Mouse (Mus musculus) splenic B cell, adult 2 months (primary cell): Measurements from ENCODE around the gene Txnip.

ENCODE experiments used
- DNase-seq: peaks from one replicate; pipeline ENCODE4 v3.0.0-alpha.2; 2011; ENCODE audit warnings: low read depth, low spot score
- H3K27me3 ChIP-seq: 2 replicates; pipeline ENCODE4 v1.6.1; 2012; ENCODE audit warnings: mild to moderate bottlenecking, low read length, moderate library complexity, mixed read lengths; ENCODE audit not compliant: control insufficient read depth, poor library complexity, insufficient read depth, severe bottlenecking
- H3K36me3 ChIP-seq: 2 replicates; pipeline ENCODE4 v1.6.1; 2012; ENCODE audit warnings: mild to moderate bottlenecking, low read length, moderate library complexity, mixed read lengths; ENCODE audit not compliant: control insufficient read depth, poor library complexity, insufficient read depth, severe bottlenecking

Txnip gene

DNA sequence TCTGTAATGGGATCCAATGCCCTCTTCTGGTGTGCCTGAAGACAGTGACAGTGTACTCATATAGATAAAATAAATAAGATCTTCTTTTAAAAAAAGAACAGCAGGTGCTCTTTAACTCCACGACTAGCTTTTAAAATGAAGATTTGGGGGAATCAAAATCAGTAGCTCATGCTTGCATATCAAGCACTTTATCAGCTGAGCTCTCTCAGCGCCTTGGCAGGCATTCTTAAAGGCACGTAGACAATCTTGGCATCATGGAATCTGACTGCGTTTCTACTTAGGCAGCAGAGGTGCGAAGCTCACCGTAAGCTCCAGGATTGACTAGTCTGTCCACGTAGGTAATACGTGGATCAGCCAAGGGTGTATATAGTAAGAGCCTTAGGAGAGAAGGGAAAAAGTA lies 15.2 kb upstream of the Txnip start:
- no peak for DNase-seq
- Histone ChIP-seq H3K36me3 (no peaks in the 10 kb centered on the region), H3K27me3 (no peaks in the 10 kb centered on the region; the same call in 1 of the 2 replicates)

GRCm38 (mm10) chr3:96543345-96543744 lies 14.4 kb upstream of the Txnip start:
- DNase-seq: no peak
- Histone ChIP-seq H3K36me3 (no peaks in the 10 kb centered on the region), H3K27me3 (no peaks in the 10 kb centered on the region; the same call in 1 of the 2 replicates)

- DNase-seq: peak; percentile 43
- H3K36me3 ChIP-seq: no peaks in the 10 kb centered on the region
- H3K27me3 ChIP-seq: no peaks in the 10 kb centered on the region; the same call in 1 of the 2 replicates
Measured at GRCm38 (mm10) chr3:96545565-96545964, 12.2 kb upstream of the Txnip start.

DNA sequence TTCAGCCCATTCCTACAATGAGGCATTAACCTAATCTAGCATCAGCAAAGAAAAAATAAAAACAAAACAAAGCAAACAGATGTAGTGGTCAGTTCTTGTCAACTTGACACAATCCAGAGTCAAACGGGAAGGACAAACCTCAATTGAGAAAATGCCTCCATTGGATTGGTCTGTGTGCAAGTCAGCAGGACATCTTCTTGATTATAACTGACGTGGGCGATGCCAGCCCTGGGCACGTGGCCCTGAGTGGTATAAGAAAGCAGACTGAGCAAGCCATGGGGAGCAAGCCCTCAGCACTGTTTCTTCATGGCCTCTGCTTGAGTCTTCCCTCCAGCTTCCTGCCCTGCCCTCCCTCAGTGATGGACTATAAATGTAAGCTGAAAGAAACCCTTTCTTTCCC lies 10.9 kb upstream of the Txnip start:
- no peak for DNase-seq
- Histone ChIP-seq H3K36me3 (no peaks in the 10 kb centered on the region), H3K27me3 (no peaks in the 10 kb centered on the region; the same call in 1 of the 2 replicates)

DNA sequence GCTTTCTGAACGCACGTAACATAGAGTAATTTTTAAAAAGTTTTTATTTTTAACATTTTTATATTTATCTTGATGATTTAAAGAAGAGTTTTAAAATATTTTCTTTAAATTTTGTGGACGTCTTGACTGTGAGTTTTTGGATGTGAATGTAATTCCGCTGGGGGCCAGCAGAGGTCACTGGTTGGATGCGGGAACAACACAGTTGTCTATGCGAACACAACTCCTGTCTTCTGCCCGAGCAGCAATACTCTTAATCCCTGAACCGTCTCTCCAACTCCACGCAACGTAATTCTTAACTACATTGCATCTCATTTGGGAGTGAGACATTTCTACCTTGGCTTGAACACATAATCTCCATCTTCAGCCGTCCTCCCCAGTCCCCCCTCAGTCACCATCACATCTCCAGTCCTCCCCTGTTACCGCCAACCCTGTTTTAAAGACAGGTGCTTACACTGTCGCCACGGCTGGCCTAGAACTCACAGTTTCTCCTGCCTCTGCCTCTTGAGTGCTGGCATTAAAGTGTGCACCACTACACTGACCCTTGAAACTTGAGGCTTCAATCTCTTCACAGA lies 10.3 kb upstream of the Txnip start:
- DNase-seq: peak; percentile 85
- Histone ChIP-seq H3K36me3 (no peaks in the 10 kb centered on the region), H3K27me3 (no peaks in the 10 kb centered on the region; the same call in 1 of the 2 replicates)

- H3K27me3 ChIP-seq: no peaks in the 10 kb centered on the region; the same call in 1 of the 2 replicates
- DNase-seq: no peak
Measured at GRCm38 (mm10) chr3:96548824-96549223, 8.9 kb upstream of the Txnip start.

GRCm38 (mm10) chr3:96549346-96549745 lies 8.4 kb upstream of the Txnip start:
- DNase-seq: peak; percentile 41
- Histone ChIP-seq H3K36me3 (no peaks in the 10 kb centered on the region), H3K27me3 (no peaks in the 10 kb centered on the region)

More at GRCm38 (mm10) chr3:96548824-96549223, 8.9 kb upstream of the Txnip start:
- H3K36me3 ChIP-seq: no peaks in the 10 kb centered on the region

DNA sequence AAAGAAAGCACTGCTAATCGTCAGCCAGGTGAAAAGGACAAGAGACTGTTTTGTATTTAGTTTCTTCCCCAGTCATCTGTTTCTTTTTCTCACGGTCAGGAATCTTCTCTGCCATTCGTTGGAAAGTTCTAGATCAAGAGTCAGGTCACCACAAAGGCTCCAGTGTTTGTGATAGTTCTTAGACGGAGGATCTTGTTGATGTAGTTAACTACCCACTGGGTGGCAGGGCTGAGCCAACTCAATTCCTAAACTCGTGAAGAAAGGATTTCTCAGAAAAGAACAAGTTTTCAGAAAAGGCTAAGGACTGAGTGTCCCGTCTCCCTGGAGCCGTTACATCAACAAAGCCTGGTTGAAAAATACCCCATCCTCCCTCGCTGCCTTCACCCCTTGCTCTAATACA lies 6.6 kb upstream of the Txnip start:
- Histone ChIP-seq H3K27me3 (no peaks in the 10 kb centered on the region), H3K36me3 (no peaks in the 10 kb centered on the region)
- DNase-seq: peak; percentile 79

- DNase-seq: no peak
- H3K27me3 ChIP-seq: no peaks in the 10 kb centered on the region
- no peaks in the 10 kb centered on the region for H3K36me3 ChIP-seq
Measured at GRCm38 (mm10) chr3:96551890-96552289, 5.9 kb upstream of the Txnip start.

- H3K27me3 ChIP-seq: no peaks in the 10 kb centered on the region
- H3K36me3 ChIP-seq: peaks cover under 1% of the 10 kb centered on the region; the same call in 1 of the 2 replicates
- DNase-seq: no peak
Measured at GRCm38 (mm10) chr3:96553601-96554000, 4.2 kb upstream of the Txnip start.

DNA sequence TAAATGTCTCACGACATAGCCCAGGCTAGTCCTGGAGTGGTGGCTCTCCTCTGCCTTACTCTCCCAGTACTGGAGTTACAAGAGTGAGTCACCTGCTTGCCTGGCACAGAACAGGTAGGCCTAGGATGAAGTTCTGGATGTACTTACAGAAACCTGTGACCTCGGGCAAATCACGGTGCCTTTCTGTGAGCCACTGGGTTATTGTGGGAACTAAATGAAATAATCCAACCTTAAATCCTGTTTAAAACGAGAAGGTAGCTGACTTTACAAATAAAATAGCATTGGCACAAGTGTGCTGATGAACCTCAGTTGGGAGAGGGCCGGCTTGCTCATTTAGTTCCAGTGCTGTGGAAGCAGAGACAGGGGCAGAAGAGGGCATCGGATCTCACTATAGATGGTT lies 3.5 kb upstream of the Txnip start:
- no peak for DNase-seq
- peaks cover 4% of the 10 kb centered on the region; the same call in 1 of the 2 replicates for H3K36me3 ChIP-seq

GRCm38 (mm10) chr3:96555041-96555596 lies 2.6 kb upstream of the Txnip start:
- no peak for DNase-seq

More for the DNA sequence above, 3.5 kb upstream of the Txnip start:
- no peaks in the 10 kb centered on the region for H3K27me3 ChIP-seq

DNA sequence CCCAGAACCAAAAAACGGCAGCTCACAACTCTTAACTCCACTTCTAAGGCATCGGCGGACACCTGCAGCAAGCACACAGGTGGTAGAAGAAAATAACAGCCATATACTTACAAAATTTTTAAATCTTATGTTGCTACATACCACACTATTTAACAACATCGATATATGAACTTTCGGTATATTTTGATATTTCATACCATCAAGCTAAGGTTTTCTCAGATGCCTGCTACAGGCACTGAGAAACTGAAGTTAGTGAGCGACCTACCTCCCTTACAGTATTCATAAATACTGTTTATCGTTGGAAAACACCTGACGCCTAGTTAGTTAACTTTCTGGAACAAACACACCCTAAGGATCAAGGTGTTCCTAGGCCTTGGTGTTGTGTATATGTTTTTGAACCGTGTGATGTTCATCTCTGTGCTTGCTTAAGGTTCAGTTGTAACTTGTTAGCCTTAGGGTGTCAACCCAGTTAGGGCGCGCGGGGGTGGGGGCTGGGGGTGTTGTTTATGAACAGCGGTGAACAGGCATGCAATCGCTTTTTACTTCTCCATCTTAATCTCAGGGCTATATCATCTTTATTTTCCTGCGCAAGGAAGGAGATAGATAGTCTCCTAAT lies 1.6 kb upstream of the Txnip start:
- DNase-seq: no peak
- peaks cover 17% of the 10 kb centered on the region for H3K36me3 ChIP-seq
- no peaks in the 10 kb centered on the region for H3K27me3 ChIP-seq

More at GRCm38 (mm10) chr3:96555041-96555596, 2.6 kb upstream of the Txnip start:
- Histone ChIP-seq H3K27me3 (no peaks in the 10 kb centered on the region), H3K36me3 (peaks cover 8% of the 10 kb centered on the region)

DNA sequence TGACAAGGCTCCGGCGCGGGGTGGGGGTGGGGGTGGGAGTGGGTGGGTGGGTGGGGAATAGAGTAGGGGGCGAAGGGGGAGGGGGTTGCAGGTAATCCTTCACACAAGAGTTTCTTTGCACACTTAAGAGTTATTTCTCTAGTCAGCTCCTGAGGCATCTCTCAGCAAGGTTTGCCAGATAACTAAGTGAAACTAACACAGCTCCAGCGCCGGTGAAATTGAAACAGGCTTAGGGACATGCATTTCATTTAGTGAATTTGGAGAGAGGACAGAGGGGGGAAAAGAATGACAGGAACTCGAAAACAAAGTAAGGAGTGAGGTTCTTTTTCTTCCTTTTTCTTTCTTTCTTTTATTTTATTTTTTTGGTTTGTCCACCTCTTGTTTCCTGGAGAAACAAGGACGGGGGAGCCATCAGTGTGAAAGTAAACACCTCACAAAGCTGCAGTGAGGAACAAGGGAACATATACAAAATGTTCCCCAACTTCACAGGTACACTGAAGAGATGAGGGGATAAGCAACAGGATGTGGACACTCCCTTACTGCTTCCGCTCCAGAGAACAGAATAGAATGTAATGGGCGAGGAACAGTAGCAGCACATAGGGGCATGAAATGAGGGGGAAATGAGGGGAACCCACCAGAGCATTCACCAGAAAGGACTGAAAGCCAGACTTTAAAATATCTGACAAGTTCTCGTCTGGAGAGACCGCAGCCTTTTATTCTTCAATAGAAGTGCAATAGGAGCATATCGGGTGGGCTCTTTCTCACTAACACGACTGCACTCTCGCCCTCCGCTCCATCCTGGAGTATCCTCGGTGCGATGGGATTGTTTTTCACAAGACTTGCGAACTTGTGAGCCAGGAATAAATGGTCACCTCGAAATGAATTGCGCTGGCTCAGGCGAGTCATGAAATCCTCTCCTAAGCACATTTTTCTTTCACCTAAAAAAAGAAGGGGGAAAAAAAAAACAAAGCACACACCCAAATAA lies 814 bp upstream of the Txnip start:
- Histone ChIP-seq H3K36me3 (peaks cover 22% of the 10 kb centered on the region), H3K27me3 (no peaks in the 10 kb centered on the region)
- DNase-seq: peak; percentile 48
